Mouse (Mus musculus): ENCODE data around the gene Egln2.

- TF ChIP-seq CTCF (IDR thresholded peaks at IDR 0.05; ENCODE audit: low read depth) (no peak), EP300 (IDR thresholded peaks at IDR 0.05; ENCODE audit: low read depth) (no peak)
Measured at GRCm38 (mm10) chr7:27174496-27174895, 7.9 kb upstream of the Egln2 start.
